ENCODE assay signal across 12 mouse cellular contexts in genomic region chr11:75450304-75450908, GRCm38 (mm10). TPM values are rescaled to one million over a fixed set of nuclear protein-coding genes. Genes with fewer than 3 reads are reported as not detected.
DNase-seq lines count a peak whose midpoint lies in the region; ATAC-seq and TF ChIP-seq lines count a peak whose summit lies in the region.
"Had no signal": no experiment of that assay in that cellular context is flagged by ENCODE, and none has a peak within 500 bp of the region (broad histone marks: within the 10 kb centered on the region; RNA-seq: fewer than 3 reads in every experiment).

No protein-coding gene starts in this region.

- no peak overlapping the region for H3K4me3 ChIP-seq in heart, embryonic 12.5 days
- H3K4me3 ChIP-seq in limb, embryonic 14.5 days (replicated peaks; ENCODE audit: low read length), result no peak overlapping the region
- H3K4me3 ChIP-seq: embryonic facial prominence, embryonic 15.5 days; limb, embryonic 15.5 days had no signal

- H3K9me3 ChIP-seq in heart, embryonic 12.5 days (replicated peaks), result no peaks in the 10 kb centered on the region
- no peaks in the 10 kb centered on the region for H3K9me3 ChIP-seq in limb, embryonic 14.5 days (ENCODE audit: control insufficient read depth, low read length)
- H3K9me3 ChIP-seq: embryonic facial prominence, embryonic 15.5 days; limb, embryonic 15.5 days had no signal

- no peak for TF ChIP-seq POLR2A in limb, embryonic 14.5 days (IDR thresholded peaks at IDR 0.05; ENCODE audit: borderline replicate concordance, extremely low read depth, insufficient read depth, insufficient read length)

- H3K9ac ChIP-seq in heart, embryonic 12.5 days, result no peak overlapping the region
- H3K9ac ChIP-seq in limb, embryonic 14.5 days (ENCODE audit: low read depth, low read length, severe bottlenecking), result 0 out of 2 replicates have a peak overlapping the region, but pooled peaks have one; percentile 14
- H3K9ac ChIP-seq: embryonic facial prominence, embryonic 15.5 days; limb, embryonic 15.5 days had no signal

- peaks cover 34% of the 10 kb centered on the region for H3K4me1 ChIP-seq in heart, embryonic 12.5 days (replicated peaks)
- H3K4me1 ChIP-seq in limb, embryonic 14.5 days (ENCODE audit: control insufficient read depth, insufficient read depth, low read length), result peaks cover 13% of the 10 kb centered on the region

- 0 out of 2 replicates have a peak overlapping the region, but pooled peaks have one; percentile 7 for H3K4me2 ChIP-seq in heart, embryonic 12.5 days
- no peak overlapping the region for H3K4me2 ChIP-seq in limb, embryonic 14.5 days (replicated peaks; ENCODE audit: low read depth, low read length, severe bottlenecking)
- H3K4me2 ChIP-seq: embryonic facial prominence, embryonic 15.5 days; limb, embryonic 15.5 days had no signal

- H3K27ac ChIP-seq in heart, embryonic 12.5 days (ENCODE audit: poor library complexity, severe bottlenecking), result no peak overlapping the region
- H3K27ac ChIP-seq in limb, embryonic 14.5 days (replicated peaks; ENCODE audit: low read depth, low read length), result no peak overlapping the region
- H3K27ac ChIP-seq: embryonic facial prominence, embryonic 15.5 days; limb, embryonic 15.5 days had no signal

- no peak for DNase-seq in heart, adult 9 months (ENCODE audit: low spot score in 2 of 2)
- peak; percentile 2 for DNase-seq in ovary, postnatal 36 days (ENCODE audit: low spot score)
- DNase-seq in ovary, postnatal 14 days (ENCODE audit: low spot score), result no peak
- no peak for DNase-seq in limb, embryonic 14.5 days (ENCODE audit: low spot score)
- no peak for DNase-seq in layer of hippocampus, postnatal 25 days (ENCODE audit: extremely low spot score in 1 of 2, low spot score in 1 of 2)
- DNase-seq in frontal cortex, postnatal 14 days (ENCODE audit: low spot score in 2 of 2), result no peak
- DNase-seq: thymus, postnatal 14 days had no signal

- ATAC-seq in heart, embryonic 12.5 days (ENCODE audit: insufficient number of reproducible peaks, low FRiP score), result no peak
- ATAC-seq in limb, embryonic 14.5 days (ENCODE audit: low FRiP score, low read depth), result no peak
- peak; percentile 46 for ATAC-seq in megakaryocyte progenitor cell, adult 5-6 weeks (replicated peaks; ENCODE audit: poor library complexity)
- ATAC-seq: CD4-positive, CD25-positive, alpha-beta regulatory T cell, adult 4 months had no signal

- H3K36me3 ChIP-seq in heart, embryonic 12.5 days, result peaks cover 49% of the 10 kb centered on the region
- peaks cover 42% of the 10 kb centered on the region for H3K36me3 ChIP-seq in limb, embryonic 14.5 days (ENCODE audit: control insufficient read depth, insufficient read depth, low read length)

- H3K27me3 ChIP-seq in heart, embryonic 12.5 days (replicated peaks), result no peaks in the 10 kb centered on the region
- H3K27me3 ChIP-seq in limb, embryonic 14.5 days (ENCODE audit: control insufficient read depth, insufficient read depth, low read length), result no peaks in the 10 kb centered on the region
- H3K27me3 ChIP-seq: embryonic facial prominence, embryonic 15.5 days; limb, embryonic 15.5 days had no signal

- WGBS in heart, embryonic 12.5 days, result 73% methylated on average over 8 of the region's 8 CpGs
- WGBS in limb, embryonic 14.5 days, result 86% methylated on average over 8 of the region's 8 CpGs

RNA-seq across cellular contexts. Expression of gene Wdr81, which starts 4.1 kb away (rescaled TPM):
- 5.6 and 5.7 TPM in 2 replicates for polyA plus RNA-seq in heart, embryonic 12.5 days (2016; fragmentation: Nextera tagmentation; extraction: Ambion mirVana)
- polyA plus RNA-seq in limb, embryonic 14.5 days (2012; rRNA removed), result 9.0 and 10.4 TPM in 2 replicates
- 6.6 and 6.8 TPM in 2 replicates for polyA plus RNA-seq in limb, embryonic 14.5 days (2014; fragmentation: Nextera tagmentation; extraction: Ambion mirVana)
- total RNA-seq in megakaryocyte progenitor cell, adult 5-6 weeks (2015), result 7.1 and 8.0 TPM in 2 replicates
- total RNA-seq in megakaryocyte progenitor cell, adult 5-6 weeks (2017), result 5.7 and 8.0 TPM in 2 replicates
- 10 to 100 TPM; 21.9 to 22.7 TPM for total RNA-seq in layer of hippocampus, postnatal 25 days (2021)

RNA-seq across cellular contexts. Expression of gene Serpinf2, which starts 11.0 kb away (rescaled TPM):
- 0.86 and 6.4 TPM in 2 replicates for polyA plus RNA-seq in heart, embryonic 12.5 days (2016; fragmentation: Nextera tagmentation; extraction: Ambion mirVana)
- polyA plus RNA-seq in limb, embryonic 14.5 days (2012; rRNA removed), result 0.53 and 0.59 TPM in 2 replicates
- not detected in 2 replicates for polyA plus RNA-seq in limb, embryonic 14.5 days (2014; fragmentation: Nextera tagmentation; extraction: Ambion mirVana)
- 0.20 TPM in 1 of 2 replicates, not detected in the other for total RNA-seq in megakaryocyte progenitor cell, adult 5-6 weeks (2015)
- not detected in 2 replicates for total RNA-seq in megakaryocyte progenitor cell, adult 5-6 weeks (2017)
- total RNA-seq in layer of hippocampus, postnatal 25 days (2021), result under 1 TPM; 0.39 to 0.59 TPM

RNA-seq across cellular contexts. Expression of gene Tlcd2, which starts 11.1 kb away (rescaled TPM):
- 12.7 and 13.1 TPM in 2 replicates for polyA plus RNA-seq in heart, embryonic 12.5 days (2016; fragmentation: Nextera tagmentation; extraction: Ambion mirVana)
- 15.0 and 15.5 TPM in 2 replicates for polyA plus RNA-seq in limb, embryonic 14.5 days (2012; rRNA removed)
- 19.5 and 25.2 TPM in 2 replicates for polyA plus RNA-seq in limb, embryonic 14.5 days (2014; fragmentation: Nextera tagmentation; extraction: Ambion mirVana)
- 16.3 and 16.5 TPM in 2 replicates for total RNA-seq in megakaryocyte progenitor cell, adult 5-6 weeks (2015)
- 17.9 and 28.3 TPM in 2 replicates for total RNA-seq in megakaryocyte progenitor cell, adult 5-6 weeks (2017)
- total RNA-seq in layer of hippocampus, postnatal 25 days (2021), result under 1 TPM; 0.59 to 0.87 TPM

RNA-seq across cellular contexts. Expression of gene Serpinf1, which starts 27.9 kb away (rescaled TPM):
- polyA plus RNA-seq in heart, embryonic 12.5 days (2016; fragmentation: Nextera tagmentation; extraction: Ambion mirVana), result 39.6 and 39.7 TPM in 2 replicates
- 160 and 176 TPM in 2 replicates for polyA plus RNA-seq in limb, embryonic 14.5 days (2012; rRNA removed)
- polyA plus RNA-seq in limb, embryonic 14.5 days (2014; fragmentation: Nextera tagmentation; extraction: Ambion mirVana), result 267 and 276 TPM in 2 replicates
- 99.9 and 117 TPM in 2 replicates for total RNA-seq in megakaryocyte progenitor cell, adult 5-6 weeks (2015)
- total RNA-seq in megakaryocyte progenitor cell, adult 5-6 weeks (2017), result 70.7 and 92.3 TPM in 2 replicates
- 10 to 100 TPM; 16.0 to 16.8 TPM for total RNA-seq in layer of hippocampus, postnatal 25 days (2021)

RNA-seq across cellular contexts. Expression of gene Prpf8, which starts 36.2 kb away (rescaled TPM):
- polyA plus RNA-seq in heart, embryonic 12.5 days (2016; fragmentation: Nextera tagmentation; extraction: Ambion mirVana), result 41.3 and 42.7 TPM in 2 replicates
- 123 and 136 TPM in 2 replicates for polyA plus RNA-seq in limb, embryonic 14.5 days (2012; rRNA removed)
- 85.9 and 92.5 TPM in 2 replicates for polyA plus RNA-seq in limb, embryonic 14.5 days (2014; fragmentation: Nextera tagmentation; extraction: Ambion mirVana)
- 147 and 148 TPM in 2 replicates for total RNA-seq in megakaryocyte progenitor cell, adult 5-6 weeks (2015)
- 93.5 and 107 TPM in 2 replicates for total RNA-seq in megakaryocyte progenitor cell, adult 5-6 weeks (2017)
- total RNA-seq in layer of hippocampus, postnatal 25 days (2021), result 100 to 1,000 TPM; 125 to 129 TPM

Comparison
In these comparisons a context has a peak if more than half of its experiments do, and no peak if none do; other contexts are left out.
1. RNA of gene Tlcd2, which starts 11.1 kb away (total RNA-seq): 16.3 to 28.3 TPM in megakaryocyte progenitor cell, adult 5-6 weeks; 0.59 to 0.87 TPM in layer of hippocampus, postnatal 25 days; every median in the first group is over 4 times any median in the second.